Mouse (Mus musculus): ENCODE data around the gene Mdm2. TPM values are rescaled to one million over a fixed set of nuclear protein-coding genes. Genes with fewer than 3 reads are reported as not detected.

Mdm2 gene
- polyA plus RNA-seq, 1 experiment from 2014 or later: 64.0 TPM

- H3K27me3 ChIP-seq: no peaks in the 10 kb centered on the region
- ChIA-PET POLR2A (no interaction called here), CTCF (no interaction called here)
- ATAC-seq (no peak), DNase-seq (ENCODE audit: low read depth, low spot score) (no peak)
- in situ Hi-C loops (cut with MboI; ENCODE audit: low pct_unique_long_range_greater_than_20kb): loop anchor here (25.0 kb wide), 1 partner anchor 392 kb away; no protein-coding TSS in a partner anchor
- no peak for TF ChIP-seq CTCF (IDR thresholded peaks at IDR 0.05)
Measured at GRCm38 (mm10) chr10:117654576-117655123, 55.9 kb downstream of the Mdm2 start.

GRCm38 (mm10) chr10:117653779-117654173, 56.8 kb downstream of the Mdm2 start:
- no peak for TF ChIP-seq CTCF (IDR thresholded peaks at IDR 0.05)
- H3K27me3 ChIP-seq: no peaks in the 10 kb centered on the region
- ATAC-seq (no peak), DNase-seq (ENCODE audit: low read depth, low spot score) (no peak)
- ChIA-PET CTCF (no interaction called here), POLR2A (no interaction called here)
- in situ Hi-C loops (cut with MboI; ENCODE audit: low pct_unique_long_range_greater_than_20kb): loop anchor here (25.0 kb wide), 1 partner anchor 391 kb away; no protein-coding TSS in a partner anchor

DNA sequence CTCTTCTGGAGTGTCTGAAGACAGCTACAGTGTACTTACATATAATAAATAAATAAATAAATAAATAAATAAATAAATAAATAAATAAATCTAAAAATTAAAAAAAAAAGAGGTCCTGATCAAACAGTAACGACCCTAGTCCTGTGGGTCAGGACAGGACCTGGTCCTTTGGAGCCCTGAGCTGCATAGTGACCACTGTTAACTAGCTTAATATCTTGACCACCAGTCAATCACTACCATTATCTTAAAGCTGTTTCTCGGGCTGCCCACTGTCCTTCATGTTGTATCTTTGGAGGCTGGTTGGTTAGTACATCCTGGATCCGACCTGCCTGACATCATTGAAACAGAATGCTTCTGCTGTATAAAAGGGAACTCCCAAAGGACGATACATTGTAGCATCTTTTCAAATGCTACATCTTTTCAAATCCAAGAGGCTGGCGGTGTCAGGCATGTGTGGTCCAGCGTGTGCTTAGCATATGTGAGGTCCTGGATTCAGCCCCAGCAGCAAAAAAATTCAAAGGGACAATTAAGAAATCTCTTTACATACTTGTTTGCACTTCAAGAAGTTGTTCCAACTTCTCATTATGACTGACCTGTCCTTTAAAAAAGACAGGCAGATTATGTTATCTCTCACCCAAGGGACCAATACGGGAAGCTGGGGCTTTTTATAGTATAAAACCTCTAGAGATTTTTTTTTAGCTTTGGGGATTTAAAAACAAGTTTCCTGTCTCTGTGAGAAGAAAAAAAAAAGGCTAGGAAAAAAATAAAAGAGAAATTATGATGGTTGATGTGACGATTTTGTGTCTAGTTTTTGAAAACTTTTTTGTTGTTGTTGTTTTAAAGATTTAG, 57.4 kb downstream of the Mdm2 start:
- ATAC-seq: no peak
- POLR2A ChIA-PET: no interaction called here

DNA sequence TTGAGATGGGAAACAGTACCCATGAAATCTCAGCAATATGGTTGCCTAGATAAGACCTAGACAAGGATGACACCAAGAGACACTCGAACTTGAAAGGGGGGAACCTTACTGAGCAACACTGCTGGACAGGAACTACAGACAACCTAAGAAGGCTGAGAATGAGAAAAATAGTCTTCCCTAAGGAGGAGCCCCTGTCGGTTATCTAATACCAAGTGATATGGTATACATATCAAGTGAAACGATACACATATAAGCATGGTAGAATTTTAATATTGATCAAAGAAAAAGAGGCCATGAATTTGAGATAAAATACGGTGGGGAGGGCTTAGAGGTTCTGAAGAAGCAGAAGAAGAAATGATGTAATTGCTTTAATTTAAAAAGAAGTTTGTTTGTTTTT, 58.2 kb downstream of the Mdm2 start:
- CTCF ChIA-PET: no interaction called here
- in situ Hi-C loops (cut with MboI; ENCODE audit: low pct_unique_long_range_greater_than_20kb): loop anchor here (25.0 kb wide), 1 partner anchor 390 kb away; no protein-coding TSS in a partner anchor

More for the DNA sequence above, 57.4 kb downstream of the Mdm2 start:
- no peaks in the 10 kb centered on the region for H3K27me3 ChIP-seq
- TF ChIP-seq CTCF (IDR thresholded peaks at IDR 0.05): no peak
- in situ Hi-C loops (cut with MboI; ENCODE audit: low pct_unique_long_range_greater_than_20kb): loop anchor here (25.0 kb wide), 1 partner anchor 391 kb away; no protein-coding TSS in a partner anchor
- no peak for DNase-seq (ENCODE audit: low read depth, low spot score)
- CTCF ChIA-PET: no interaction called here

GRCm38 (mm10) chr10:117651587-117652377, 58.8 kb downstream of the Mdm2 start:
- no peaks in the 10 kb centered on the region for H3K27me3 ChIP-seq
- ChIA-PET CTCF (no interaction called here), POLR2A (no interaction called here)
- no peak for TF ChIP-seq CTCF (IDR thresholded peaks at IDR 0.05)
- in situ Hi-C loops (cut with MboI; ENCODE audit: low pct_unique_long_range_greater_than_20kb): loop anchor here (25.0 kb wide), 1 partner anchor 389 kb away; no protein-coding TSS in a partner anchor
- no peak for ATAC-seq
- DNase-seq (ENCODE audit: low read depth, low spot score): no peak

More for the DNA sequence above, 58.2 kb downstream of the Mdm2 start:
- ATAC-seq (no peak), DNase-seq (ENCODE audit: low read depth, low spot score) (no peak)
- no peak for TF ChIP-seq CTCF (IDR thresholded peaks at IDR 0.05)
- no peaks in the 10 kb centered on the region for H3K27me3 ChIP-seq
- POLR2A ChIA-PET: no interaction called here

DNA sequence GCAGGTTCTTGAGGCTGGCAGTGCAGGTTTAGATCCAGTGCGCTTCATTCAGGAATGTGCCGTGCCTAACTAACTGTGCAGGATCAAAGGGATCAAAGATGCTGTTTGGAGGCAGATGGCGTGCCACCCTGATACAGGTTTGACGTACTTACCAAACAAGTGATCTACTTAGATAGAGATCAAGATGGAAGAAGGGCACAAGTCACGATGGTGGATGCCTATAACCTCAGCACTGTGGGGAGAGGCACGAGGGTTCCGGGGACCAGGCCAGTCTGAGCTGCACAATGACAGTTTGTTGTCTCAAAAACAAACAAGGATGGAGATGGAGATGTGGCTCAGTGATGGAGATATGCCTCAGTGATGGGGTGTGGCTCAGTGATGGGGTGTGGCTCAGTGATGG, 59.8 kb downstream of the Mdm2 start:
- in situ Hi-C loops (cut with MboI; ENCODE audit: low pct_unique_long_range_greater_than_20kb): loop anchor here (25.0 kb wide), 1 partner anchor 388 kb away; no protein-coding TSS in a partner anchor
- DNase-seq (ENCODE audit: low read depth, low spot score) (no peak), ATAC-seq (no peak)
- ChIA-PET POLR2A (no interaction called here), CTCF (no interaction called here)
- TF ChIP-seq CTCF (IDR thresholded peaks at IDR 0.05): no peak
- H3K27me3 ChIP-seq: no peaks in the 10 kb centered on the region

- ATAC-seq (no peak), DNase-seq (ENCODE audit: low read depth, low spot score) (no peak)
- no peaks in the 10 kb centered on the region for H3K27me3 ChIP-seq
- in situ Hi-C loops (cut with MboI; ENCODE audit: low pct_unique_long_range_greater_than_20kb): loop anchor here (25.0 kb wide), 1 partner anchor 388 kb away; no protein-coding TSS in a partner anchor
- ChIA-PET CTCF (no interaction called here), POLR2A (no interaction called here)
- TF ChIP-seq CTCF (IDR thresholded peaks at IDR 0.05): no peak
Measured at GRCm38 (mm10) chr10:117650042-117650655, 60.4 kb downstream of the Mdm2 start.

GRCm38 (mm10) chr10:117649292-117650041, 61.1 kb downstream of the Mdm2 start:
- ChIA-PET CTCF (no interaction called here), POLR2A (no interaction called here)
- DNase-seq (ENCODE audit: low read depth, low spot score) (no peak), ATAC-seq (no peak)
- H3K27me3 ChIP-seq: no peaks in the 10 kb centered on the region
- in situ Hi-C loops (cut with MboI; ENCODE audit: low pct_unique_long_range_greater_than_20kb): loop anchor here (25.0 kb wide), 1 partner anchor 387 kb away; no protein-coding TSS in a partner anchor
- TF ChIP-seq CTCF (IDR thresholded peaks at IDR 0.05): no peak

DNA sequence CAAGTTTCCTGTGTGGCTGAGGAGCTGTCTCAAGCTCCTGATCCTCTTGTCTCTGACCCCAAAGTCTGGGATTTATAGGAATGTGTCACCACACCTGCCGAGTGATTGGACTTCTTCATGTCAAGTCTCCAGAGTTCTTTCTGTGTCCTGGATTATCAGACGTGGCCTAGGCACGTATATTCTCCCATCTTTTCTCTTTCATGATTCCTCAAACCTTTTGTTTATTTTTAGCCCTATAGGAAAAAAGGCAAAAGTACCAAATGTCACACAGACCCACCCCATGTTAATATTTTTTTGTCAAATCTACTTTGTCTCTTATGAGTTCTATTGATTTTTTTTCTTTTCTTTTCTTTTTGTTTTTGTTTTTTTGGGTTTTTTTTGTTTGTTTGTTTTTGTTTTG, 61.9 kb downstream of the Mdm2 start:
- in situ Hi-C loops (cut with MboI; ENCODE audit: low pct_unique_long_range_greater_than_20kb): no loop called here
- ChIA-PET POLR2A (no interaction called here), CTCF (no interaction called here)
- no peak for TF ChIP-seq CTCF (IDR thresholded peaks at IDR 0.05)
- ATAC-seq: no peak
- DNase-seq (ENCODE audit: low read depth, low spot score): no peak
- no peaks in the 10 kb centered on the region for H3K27me3 ChIP-seq
